Mouse (Mus musculus): ENCODE measurements around the gene Adipoq. TPM values are rescaled to one million over a fixed set of nuclear protein-coding genes. Genes with fewer than 3 reads are reported as not detected.
A peak's percentile ranks its signal among the peaks of the same experiment; 100 is the strongest.

The Adipoq gene
- total and polyA plus RNA-seq, 3 experiments, result 0.13 to 1.1 (median 0.99) TPM

DNA sequence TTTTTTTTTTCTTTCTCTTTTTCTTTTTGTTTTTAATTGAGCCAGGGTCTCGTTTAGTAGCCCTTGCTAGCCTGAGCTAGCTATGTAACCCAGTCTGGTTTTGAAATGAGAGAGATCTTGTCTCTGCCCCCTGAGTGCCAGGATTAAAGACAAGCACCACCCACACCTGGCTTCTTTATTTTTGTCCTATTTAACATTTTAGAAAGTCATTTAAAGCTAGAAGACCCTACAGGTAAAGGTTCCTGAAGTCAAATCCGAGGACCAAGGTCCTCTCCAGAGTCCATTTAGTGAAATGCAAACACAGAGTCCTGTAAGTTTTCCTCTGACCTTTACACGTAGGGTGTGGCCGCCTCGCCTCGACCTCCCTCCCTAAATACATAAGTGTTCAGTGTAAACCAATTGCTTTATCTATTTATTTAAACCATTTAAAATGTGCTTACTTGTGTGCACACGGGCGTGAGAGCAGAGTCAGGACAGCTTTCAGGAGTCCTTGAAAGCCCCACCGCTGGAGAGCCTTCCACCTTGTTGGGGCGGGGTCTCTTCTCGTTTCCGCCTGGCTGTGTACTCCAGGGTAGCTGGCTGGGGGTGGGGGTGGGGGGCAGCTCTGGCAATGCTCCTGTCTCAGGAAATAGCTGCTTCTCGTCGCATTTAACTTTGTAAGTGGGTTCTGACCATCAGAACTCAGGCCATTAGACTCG is 43.8 kb upstream of the Adipoq start (continued):
- TF ChIP-seq CHD1 (IDR thresholded peaks at IDR 0.05; ENCODE audit: low read depth, low read length), result peak; percentile 91

DNA sequence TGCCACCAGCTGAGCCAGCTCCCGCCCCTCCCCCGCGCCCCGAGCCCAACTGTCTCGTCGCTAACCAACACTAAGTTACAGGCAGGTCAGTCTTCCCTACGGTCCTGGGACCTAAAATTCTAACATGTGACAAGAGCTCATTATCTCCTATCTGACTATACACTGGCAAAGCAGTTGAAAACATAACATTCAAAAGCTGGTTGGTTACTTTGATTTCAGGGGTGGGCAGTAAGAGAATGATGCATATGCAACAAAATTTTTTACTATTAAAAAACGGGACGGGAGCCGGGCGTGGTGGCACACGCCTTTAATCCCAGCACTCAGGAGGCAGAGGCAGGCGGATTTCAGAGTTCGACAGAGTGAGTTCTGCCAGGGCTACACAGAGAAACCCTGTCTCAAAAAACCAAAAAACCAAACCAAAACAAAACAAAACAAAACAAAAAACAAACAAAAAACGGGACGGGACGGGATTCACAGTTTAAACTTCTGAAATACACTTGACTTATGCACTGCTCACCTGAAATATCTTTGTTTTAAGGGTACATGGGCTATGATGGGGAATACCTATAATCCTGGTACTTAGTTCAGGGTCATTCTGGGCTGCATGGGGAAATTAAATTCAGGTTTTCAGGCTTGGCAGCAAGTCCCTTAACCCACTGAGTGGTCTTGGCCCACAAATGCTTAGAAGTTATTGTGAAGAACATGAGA is 43.1 kb upstream of the Adipoq start:
- H3K79me2 ChIP-seq (replicated peaks; ENCODE audit: control insufficient read depth, extremely low read depth, insufficient read depth, poor library complexity, severe bottlenecking), result peaks cover 6% of the 10 kb centered on the region
- H3K9me3 ChIP-seq (replicated peaks; ENCODE audit: low read length), result no peaks in the 10 kb centered on the region
- no peaks in the 10 kb centered on the region for H3K27me3 ChIP-seq (replicated peaks)
- peak overlapping the region; percentile 60 for H3K9ac ChIP-seq (ENCODE audit: insufficient read depth, low read depth)
- in situ Hi-C loops (cut with MboI; ENCODE audit: low pct_ligation_motif_present, low pct_unique_long_range_greater_than_20kb, low sequenced_read_pairs), result no loop called here
- no peak for DNase-seq (ENCODE audit: extremely low read depth)
- peak; percentile 57; the same call in 1 of the 2 replicates for TF ChIP-seq POLR2A (IDR thresholded peaks at IDR 0.05; ENCODE audit: low read depth, low read length)
- TF ChIP-seq MXI1 (IDR thresholded peaks at IDR 0.05; ENCODE audit: low read depth, low read length), result peak; percentile 79
- TF ChIP-seq MAFK (IDR thresholded peaks at IDR 0.05; ENCODE audit: insufficient replicate concordance, low read length), result no peak
- no peak; the same call in none of the 2 replicates for TF ChIP-seq SIN3A (IDR thresholded peaks at IDR 0.05; ENCODE audit: low read length)
- TF ChIP-seq TCF12 (IDR thresholded peaks at IDR 0.05; ENCODE audit: low read depth, low read length), result no peak
- TF ChIP-seq MYC (IDR thresholded peaks at IDR 0.05; ENCODE audit: low read depth, low read length), result peak; percentile 65; the same call in 1 of the 2 replicates
- TF ChIP-seq MAX (IDR thresholded peaks at IDR 0.05; ENCODE audit: low read length), result peak; percentile 74
- TF ChIP-seq ZC3H11A (IDR thresholded peaks at IDR 0.05; ENCODE audit: low read depth, low read length), result no peak
- no peak; the same call in 1 of the 2 replicates for TF ChIP-seq ELF1 (IDR thresholded peaks at IDR 0.05; ENCODE audit: low read depth, low read length)
- TF ChIP-seq KAT2A (IDR thresholded peaks at IDR 0.05; ENCODE audit: insufficient replicate concordance, low read length), result no peak
- no peak for TF ChIP-seq CTCF (conservative IDR thresholded peaks at IDR 0.05 in 1 of 2, IDR thresholded peaks at IDR 0.05 in 1 of 2; ENCODE audit: low read depth in 2 of 2, low read length in 2 of 2)
- TF ChIP-seq ETS1 (conservative IDR thresholded peaks at IDR 0.05; ENCODE audit: low read depth, low read length), result no peak
- dilution Hi-C loops (cut with MboI; ENCODE audit: extremely low pct_ligation_motif_present, extremely low pct_unique_long_range_greater_than_20kb, low sequenced_read_pairs), result no loop called here
- peaks cover 7 to 49% of the 10 kb centered on the region in 2 experiments; a peak in 3 of 4 replicates for H3K4me1 ChIP-seq (ENCODE audit: control insufficient read depth in 1 of 2, insufficient read depth in 2 of 2)
- H3K4me2 ChIP-seq (ENCODE audit: insufficient read depth, low read depth, poor library complexity, severe bottlenecking), result peak overlapping the region; percentile 92
- H3K4me3 ChIP-seq (replicated peaks in 1 of 3; ENCODE audit: low read depth in 2 of 3, low read length in 2 of 3, poor library complexity in 1 of 3), result peak overlapping the region; percentile 50 to 70 (median 64)
- H3K36me3 ChIP-seq (replicated peaks in 1 of 2; ENCODE audit: control insufficient read depth in 1 of 2, insufficient read depth in 1 of 2, low read length in 1 of 2), result peaks cover under 1 to 19% of the 10 kb centered on the region in 2 experiments
- peak overlapping the region; percentile 54 for H3K27ac ChIP-seq (ENCODE audit: insufficient read depth, low read depth)

DNA sequence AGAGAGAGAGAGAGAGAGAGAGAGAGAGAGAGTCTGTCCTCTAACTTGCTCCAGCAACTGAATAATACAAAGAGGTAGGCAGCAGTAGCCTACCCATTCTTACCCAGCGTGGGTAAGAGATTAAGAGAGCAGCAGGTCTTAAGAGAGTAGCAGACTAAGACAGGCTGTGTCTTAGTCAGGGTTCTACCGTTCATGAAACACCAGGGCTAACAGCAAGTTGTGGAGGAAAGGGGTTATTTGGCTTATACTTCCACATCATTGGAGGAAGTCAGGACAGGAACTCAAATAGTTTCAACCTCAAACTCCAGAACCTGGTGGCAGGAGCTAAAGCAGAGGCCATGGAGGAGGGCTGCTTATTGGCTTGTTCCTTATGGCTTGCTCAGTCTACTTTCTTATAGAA is 42.5 kb upstream of the Adipoq start:
- DNase-seq (ENCODE audit: extremely low read depth), result no peak
- peaks cover 6 to 26% of the 10 kb centered on the region in 2 experiments for H3K36me3 ChIP-seq (replicated peaks in 1 of 2; ENCODE audit: control insufficient read depth in 1 of 2, insufficient read depth in 1 of 2, low read length in 1 of 2)
- dilution Hi-C loops (cut with MboI; ENCODE audit: extremely low pct_ligation_motif_present, extremely low pct_unique_long_range_greater_than_20kb, low sequenced_read_pairs), result no loop called here
- no peak overlapping the region for H3K4me3 ChIP-seq (replicated peaks in 1 of 3; ENCODE audit: low read depth in 2 of 3, low read length in 2 of 3, poor library complexity in 1 of 3)
- H3K4me2 ChIP-seq (ENCODE audit: insufficient read depth, low read depth, poor library complexity, severe bottlenecking), result peak overlapping the region; percentile 92
- H3K27me3 ChIP-seq (replicated peaks), result no peaks in the 10 kb centered on the region
- peak overlapping the region; percentile 54 for H3K27ac ChIP-seq (ENCODE audit: insufficient read depth, low read depth)
- no peaks in the 10 kb centered on the region for H3K9me3 ChIP-seq (replicated peaks; ENCODE audit: low read length)
- peak overlapping the region; percentile 60 for H3K9ac ChIP-seq (ENCODE audit: insufficient read depth, low read depth)
- in situ Hi-C loops (cut with MboI; ENCODE audit: low pct_ligation_motif_present, low pct_unique_long_range_greater_than_20kb, low sequenced_read_pairs), result no loop called here
- peaks cover 7 to 46% of the 10 kb centered on the region in 2 experiments; a peak in 3 of 4 replicates for H3K4me1 ChIP-seq (ENCODE audit: control insufficient read depth in 1 of 2, insufficient read depth in 2 of 2)
- TF ChIP-seq SMC3 (IDR thresholded peaks at IDR 0.05; ENCODE audit: low read depth, low read length), result no peak
- 0 out of 2 replicates have a peak, but pooled peaks have one; percentile 30 for TF ChIP-seq TCF12 (IDR thresholded peaks at IDR 0.05; ENCODE audit: low read depth, low read length)
- peaks cover 13% of the 10 kb centered on the region for H3K79me2 ChIP-seq (replicated peaks; ENCODE audit: control insufficient read depth, extremely low read depth, insufficient read depth, poor library complexity, severe bottlenecking)
